Mouse (Mus musculus) MEL (cell line): ENCODE measurements around the gene Gngt2. TPM values are rescaled to one million over a fixed set of nuclear protein-coding genes. Genes with fewer than 3 reads are reported as not detected.
A peak's percentile ranks its signal among the peaks of the same experiment; 100 is the strongest.

Experiments
- DNase-seq: peaks from one replicate; pipeline ENCODE4 v3.0.0; 2011; ENCODE audit warnings: low read depth, low spot score
- H3K27ac ChIP-seq: 2 replicates; pipeline ENCODE4 v1.5.1; 2012; ENCODE audit warnings: low read depth, mild to moderate bottlenecking, control low read depth, low read length, moderate library complexity; ENCODE audit not compliant: control insufficient read depth
- H3K27me3 ChIP-seq, 2 experiments: fragments of 150-350 bp in 1 of 2; sonication (generic) in 1 of 2; 2 replicates each; pipeline ENCODE4 v1.6.1; 2012; ENCODE audit warnings: low read length in 2 of 2, mild to moderate bottlenecking in 2 of 2, improper control_type of control experiment in 1 of 2, moderate library complexity in 1 of 2; ENCODE audit not compliant: insufficient read depth in 2 of 2, control insufficient read depth in 1 of 2
- H3K36me3 ChIP-seq, 2 experiments: 2 replicates each; pipeline ENCODE4 v1.6.1; 2012 to 2014; ENCODE audit warnings: low read length in 2 of 2, improper control_type of control experiment in 1 of 2, inconsistent platforms in 1 of 2, mild to moderate bottlenecking in 1 of 2; ENCODE audit not compliant: insufficient read depth in 2 of 2, control insufficient read depth in 1 of 2
- H3K4me1 ChIP-seq, 2 experiments: fragments of 150-350 bp in 1 of 2; sonication (generic) in 1 of 2; 2 replicates each; pipeline ENCODE4 v1.6.1; 2012; ENCODE audit warnings: low read length in 2 of 2, improper control_type of control experiment in 1 of 2, mild to moderate bottlenecking in 1 of 2; ENCODE audit not compliant: insufficient read depth in 2 of 2, control insufficient read depth in 1 of 2
- H3K4me3 ChIP-seq, 2 experiments: fragments of 150-350 bp in 1 of 2; sonication (generic) in 1 of 2; 2 replicates each; pipeline ENCODE4 v1.5.1; 2012; ENCODE audit warnings: low read depth in 2 of 2, low read length in 2 of 2, mild to moderate bottlenecking in 2 of 2, moderate library complexity in 2 of 2, control low read depth in 1 of 2, improper control_type of control experiment in 1 of 2; ENCODE audit not compliant: control insufficient read depth in 1 of 2, insufficient read depth in 1 of 2
- H3K79me2 ChIP-seq: 2 replicates; pipeline ENCODE4 v1.6.1; 2012; ENCODE audit warnings: mild to moderate bottlenecking, low read length, moderate library complexity; ENCODE audit not compliant: control insufficient read depth, poor library complexity, insufficient read depth
- H3K9ac ChIP-seq: 2 replicates; pipeline ENCODE4 v1.6.1; 2012; ENCODE audit warnings: low read depth, mild to moderate bottlenecking, control low read depth, low read length, moderate library complexity; ENCODE audit not compliant: control insufficient read depth, poor library complexity, severe bottlenecking
- H3K9me3 ChIP-seq: fragments of 150-350 bp; sonication (generic); replicated peaks from 2 replicates; pipeline ENCODE4 v1.6.1; 2012; ENCODE audit warnings: mild to moderate bottlenecking, low read length, improper control_type of control experiment, moderate library complexity; ENCODE audit not compliant: insufficient read depth
- BHLHE40 ChIP-seq: IDR thresholded peaks from 2 replicates; pipeline ENCODE4 v1.6.1; 2012; ENCODE audit warnings: low read depth, mild to moderate bottlenecking, inconsistent platforms, low read length, improper control_type of control experiment, borderline replicate concordance
- CTCF ChIP-seq, 3 experiments: IDR thresholded peaks in 2 of 3; conservative IDR thresholded peaks in 1 of 3; 2 replicates each; pipeline ENCODE4 v1.5.1; 2011 to 2012; ENCODE audit warnings: low read length in 3 of 3, low read depth in 2 of 3, mild to moderate bottlenecking in 2 of 3, improper control_type of control experiment in 1 of 3, inconsistent platforms in 1 of 3, mixed read lengths in 1 of 3, moderate library complexity in 1 of 3; ENCODE audit not compliant: control insufficient read depth in 1 of 3, insufficient read depth in 1 of 3, poor library complexity in 1 of 3, severe bottlenecking in 1 of 3
- E2F4 ChIP-seq: IDR thresholded peaks from 2 replicates; pipeline ENCODE4 v1.6.1; 2011; ENCODE audit warnings: low read depth, low read length, improper control_type of control experiment, borderline replicate concordance
- ELF1 ChIP-seq: IDR thresholded peaks from 2 replicates; pipeline ENCODE4 v1.6.1; 2014; ENCODE audit warnings: low read depth, mild to moderate bottlenecking, inconsistent platforms, low read length, improper control_type of control experiment, moderate library complexity
- EP300 ChIP-seq, 2 experiments: IDR thresholded peaks; 2 replicates each; pipeline ENCODE4 v1.6.1; 2011; ENCODE audit warnings: improper control_type of control experiment in 2 of 2, low read length in 2 of 2, low read depth in 1 of 2, mild to moderate bottlenecking in 1 of 2
- GATA1 ChIP-seq: IDR thresholded peaks from 2 replicates; pipeline ENCODE4 v1.6.1; 2011; ENCODE audit warnings: low read depth, low read length, improper control_type of control experiment
- MAZ ChIP-seq: IDR thresholded peaks from 2 replicates; pipeline ENCODE4 v1.6.1; 2012; ENCODE audit warnings: low read depth, mild to moderate bottlenecking, inconsistent platforms, low read length, improper control_type of control experiment
- MYB ChIP-seq: IDR thresholded peaks from 2 replicates; pipeline ENCODE4 v1.6.1; 2011; ENCODE audit warnings: mild to moderate bottlenecking, low read depth, low read length, improper control_type of control experiment
- MYC ChIP-seq: IDR thresholded peaks from 2 replicates; pipeline ENCODE4 v1.6.1; 2011; ENCODE audit warnings: low read depth, mild to moderate bottlenecking, low read length, improper control_type of control experiment, moderate library complexity
- NELFE ChIP-seq: IDR thresholded peaks from 2 replicates; pipeline ENCODE4 v1.6.1; 2011; ENCODE audit warnings: low read depth, low read length, improper control_type of control experiment
- POLR2AphosphoS2 ChIP-seq: IDR thresholded peaks from 2 replicates; pipeline ENCODE4 v1.6.1; 2011; ENCODE audit warnings: low read length, improper control_type of control experiment
- SIN3A ChIP-seq: IDR thresholded peaks from 2 replicates; pipeline ENCODE4 v1.6.1; 2012; ENCODE audit warnings: low read length, improper control_type of control experiment, inconsistent platforms
- SMC3 ChIP-seq: IDR thresholded peaks from 2 replicates; pipeline ENCODE4 v1.6.1; 2011; ENCODE audit warnings: low read depth, low read length, improper control_type of control experiment
- TAL1 ChIP-seq: IDR thresholded peaks from 2 replicates; pipeline ENCODE4 v1.6.1; 2012; ENCODE audit warnings: mild to moderate bottlenecking, inconsistent platforms, low read length, moderate library complexity, mixed read lengths
- USF1 ChIP-seq: IDR thresholded peaks from 2 replicates; pipeline ENCODE4 v1.6.1; 2014; ENCODE audit warnings: low read depth, mild to moderate bottlenecking, inconsistent platforms, low read length, improper control_type of control experiment, moderate library complexity
- USF2 ChIP-seq, 2 experiments: IDR thresholded peaks; 2 replicates each; pipeline ENCODE4 v1.6.1; 2011 to 2012; ENCODE audit warnings: improper control_type of control experiment in 2 of 2, low read length in 2 of 2, borderline replicate concordance in 1 of 2, inconsistent platforms in 1 of 2, low read depth in 1 of 2, mild to moderate bottlenecking in 1 of 2; ENCODE audit not compliant: insufficient read depth in 1 of 2
- ZKSCAN1 ChIP-seq: IDR thresholded peaks from 2 replicates; pipeline ENCODE4 v1.6.1; 2012; ENCODE audit warnings: low read depth, mild to moderate bottlenecking, inconsistent platforms, low read length, improper control_type of control experiment, moderate library complexity
- ZMIZ1 ChIP-seq: IDR thresholded peaks from 2 replicates; pipeline ENCODE4 v1.6.1; 2012; ENCODE audit warnings: low read depth, mild to moderate bottlenecking, inconsistent platforms, low read length, improper control_type of control experiment, moderate library complexity
- polyA plus RNA-seq, 2 experiments: library from polyadenylated mRNA; stranded (reverse) in 1 of 2; unstranded in 1 of 2; fragments of >175 nt in 1 of 2; fragments of >200 nt in 1 of 2; gene quantifications; 2 replicates each; pipeline versions ENCODE4 v1.2.1 to v1.2.4; 2012; ENCODE audit warnings: low replicate concordance in 2 of 2, low read depth in 1 of 2; ENCODE audit not compliant: insufficient read length in 2 of 2, insufficient read depth in 1 of 2, missing spikeins in 1 of 2
- total RNA-seq: library from RNA; depleted of rRNA; stranded (reverse); fragments of 300-350 nt; gene quantifications from 2 replicates; pipeline ENCODE4 v1.2.3, GENCODE M21; 2012

Gene Gngt2
- total and polyA plus RNA-seq, 3 experiments, result 23.5 to 25.9 TPM; not detected in 1

DNA sequence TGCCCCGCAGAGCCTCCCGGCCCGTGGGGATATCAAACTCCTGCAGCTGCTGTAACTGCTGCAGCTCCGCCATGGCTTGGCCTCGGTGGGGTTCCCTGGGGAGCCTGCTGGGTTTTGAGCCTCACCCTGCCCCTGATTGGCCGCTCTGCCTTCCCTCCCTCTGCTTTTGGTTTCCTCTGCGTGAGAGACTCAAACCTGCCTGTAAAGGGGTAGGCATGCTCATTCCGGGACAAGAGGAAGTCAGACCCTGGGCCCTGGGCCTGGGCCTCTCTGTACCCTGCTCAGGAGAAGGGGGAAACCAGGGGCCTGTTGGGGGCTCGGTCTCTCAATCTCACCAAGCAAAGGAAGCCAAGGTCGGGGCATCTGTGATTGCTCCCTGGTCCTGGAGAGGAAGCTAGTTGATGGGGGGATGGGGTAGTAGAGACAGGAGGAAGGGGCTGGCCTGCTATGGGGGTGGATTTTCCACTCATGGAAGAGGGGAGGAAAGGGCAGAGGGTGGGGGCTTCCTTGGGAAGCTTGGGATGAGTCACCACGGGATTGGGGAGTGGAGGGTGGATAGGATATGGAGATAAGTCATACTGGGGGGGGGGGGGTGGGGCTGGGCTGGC, 5.2 kb downstream of the Gngt2 start, which contains the start of gene Abi3 (continued):
- 0 out of 2 replicates have a peak, but pooled peaks have one; percentile 1 for TF ChIP-seq GATA1

DNA sequence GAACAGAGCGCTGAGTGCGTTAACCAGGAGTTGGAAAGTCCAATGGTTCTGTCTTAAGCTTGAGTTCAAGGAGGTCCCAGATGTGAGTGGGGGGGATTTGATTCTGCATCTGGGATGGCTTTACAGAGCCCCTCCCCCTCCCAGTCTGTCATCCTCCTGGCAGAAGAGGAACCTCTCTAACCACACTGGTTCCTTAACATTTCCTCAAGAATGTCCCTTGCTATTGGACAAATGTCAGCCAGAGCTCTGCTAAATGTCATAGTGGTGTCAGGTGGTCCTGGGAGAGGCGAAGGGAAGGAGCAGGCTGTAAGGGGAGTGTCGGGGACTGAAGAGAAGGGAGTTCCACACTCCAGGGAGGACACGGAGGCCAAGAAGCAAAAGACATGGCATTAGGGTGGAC, 5.9 kb downstream of the Gngt2 start:
- peak; percentile 81 for DNase-seq
- H3K27me3 ChIP-seq, result no peaks in the 10 kb centered on the region
- TF ChIP-seq SMC3 (no peak), E2F4 (no peak), EP300 (IDR thresholded peaks at IDR 0.05; ENCODE audit: low read depth in 1 of 2, low read length in 2 of 2) (peak in 1 of 2 experiments; percentile 25; a peak in 1 of 4 replicates), BHLHE40 (no peak), SIN3A (0 out of 2 replicates have a peak, but pooled peaks have one; percentile 6), NELFE (no peak), ZMIZ1 (no peak), ZKSCAN1 (0 out of 2 replicates have a peak, but pooled peaks have one; percentile 36), MAZ (no peak), TAL1 (no peak), MYB (no peak), CTCF (IDR thresholded peaks at IDR 0.05 in 2 of 3, conservative IDR thresholded peaks at IDR 0.05 in 1 of 3; ENCODE audit: control insufficient read depth in 1 of 3, insufficient read depth in 1 of 3, low read depth in 2 of 3, low read length in 3 of 3, poor library complexity in 1 of 3, severe bottlenecking in 1 of 3) (no peak), USF1 (peak; percentile 54), POLR2AphosphoS2 (no peak), MYC (0 out of 2 replicates have a peak, but pooled peaks have one; percentile 39)
- peaks cover 0 to 13% of the 10 kb centered on the region in 2 experiments; a peak in 2 of 4 replicates for H3K36me3 ChIP-seq
- H3K79me2 ChIP-seq, result no peaks in the 10 kb centered on the region; the same call in 1 of the 2 replicates
- H3K4me1 ChIP-seq, result peaks cover 8 to 38% of the 10 kb centered on the region in 2 experiments
- H3K9me3 ChIP-seq, result no peaks in the 10 kb centered on the region
- H3K4me3 ChIP-seq, result peak overlapping the region; percentile 30 to 31
- peak overlapping the region; percentile 52; the same call in 1 of the 2 replicates for H3K9ac ChIP-seq
- H3K27ac ChIP-seq, result 0 out of 2 replicates have a peak overlapping the region, but pooled peaks have one; percentile 2

GRCm38 (mm10) chr11:95843421-95843950, 6.5 kb downstream of the Gngt2 start:
- no peaks in the 10 kb centered on the region for H3K27me3 ChIP-seq
- H3K36me3 ChIP-seq, result peaks cover 0 to 10% of the 10 kb centered on the region in 2 experiments; a peak in 2 of 4 replicates
- TF ChIP-seq ELF1, result no peak
- no peak for TF ChIP-seq USF2 (IDR thresholded peaks at IDR 0.05; ENCODE audit: borderline replicate concordance in 1 of 2, insufficient read depth in 1 of 2, low read depth in 1 of 2, low read length in 2 of 2)
- no peak for TF ChIP-seq E2F4
- TF ChIP-seq SMC3, result no peak
- TF ChIP-seq EP300 (IDR thresholded peaks at IDR 0.05; ENCODE audit: low read depth in 1 of 2, low read length in 2 of 2), result no peak
- H3K27ac ChIP-seq, result no peak overlapping the region
- no peak overlapping the region for H3K9ac ChIP-seq
- no peak for DNase-seq
- no peaks in the 10 kb centered on the region; the same call in 1 of the 2 replicates for H3K79me2 ChIP-seq
- H3K4me3 ChIP-seq, result no peak overlapping the region
- H3K9me3 ChIP-seq, result no peaks in the 10 kb centered on the region
- peaks cover 6 to 32% of the 10 kb centered on the region in 2 experiments for H3K4me1 ChIP-seq
